Mouse (Mus musculus): ENCODE results near the gene 4930512M02Rik. TPM values are rescaled to one million over a fixed set of nuclear protein-coding genes. Genes with fewer than 3 reads are reported as not detected.

The 4930512M02Rik gene
- polyA plus RNA-seq, 1 experiment from 2014 or later = not detected

GRCm38 (mm10) chr11:11657634-11658033 is 30.0 kb upstream of the 4930512M02Rik start:
- ATAC-seq = no peak
- 89% methylated on average over 4 of the region's 4 CpGs for WGBS
- H3K4me1 ChIP-seq (replicated peaks; ENCODE audit: control insufficient read depth, insufficient read depth, low read length) = no peaks in the 10 kb centered on the region

GRCm38 (mm10) chr11:11656995-11657530 is 29.4 kb upstream of the 4930512M02Rik start:
- Histone ChIP-seq H3K4me3 (replicated peaks; ENCODE audit: low read length) (no peak overlapping the region), H3K4me2 (ENCODE audit: low read length) (no peak overlapping the region), H3K9me3 (ENCODE audit: control insufficient read depth, low read length) (no peaks in the 10 kb centered on the region), H3K4me1 (replicated peaks; ENCODE audit: control insufficient read depth, insufficient read depth, low read length) (no peaks in the 10 kb centered on the region), H3K27me3 (replicated peaks; ENCODE audit: control insufficient read depth, insufficient read depth, low read length) (no peaks in the 10 kb centered on the region), H3K36me3 (ENCODE audit: control insufficient read depth, insufficient read depth) (no peaks in the 10 kb centered on the region), H3K27ac (ENCODE audit: low read length) (no peak overlapping the region), H3K9ac (replicated peaks; ENCODE audit: low read depth, low read length) (no peak overlapping the region)
- WGBS = 74% methylated on average over 5 of the region's 5 CpGs
- ATAC-seq = no peak

More at GRCm38 (mm10) chr11:11657634-11658033, 30.0 kb upstream of the 4930512M02Rik start:
- H3K27me3 ChIP-seq (replicated peaks; ENCODE audit: control insufficient read depth, insufficient read depth, low read length) = no peaks in the 10 kb centered on the region
- no peak overlapping the region for H3K4me3 ChIP-seq (replicated peaks; ENCODE audit: low read length)
- H3K9ac ChIP-seq (replicated peaks; ENCODE audit: low read depth, low read length) = no peak overlapping the region
- no peaks in the 10 kb centered on the region for H3K9me3 ChIP-seq (ENCODE audit: control insufficient read depth, low read length)
- H3K4me2 ChIP-seq (ENCODE audit: low read length) = no peak overlapping the region
- no peak overlapping the region for H3K27ac ChIP-seq (ENCODE audit: low read length)
- H3K36me3 ChIP-seq (ENCODE audit: control insufficient read depth, insufficient read depth) = no peaks in the 10 kb centered on the region

GRCm38 (mm10) chr11:11656388-11656787 is 28.8 kb upstream of the 4930512M02Rik start:
- Histone ChIP-seq H3K4me1 (replicated peaks; ENCODE audit: control insufficient read depth, insufficient read depth, low read length) (no peaks in the 10 kb centered on the region), H3K9me3 (ENCODE audit: control insufficient read depth, low read length) (no peaks in the 10 kb centered on the region), H3K27me3 (replicated peaks; ENCODE audit: control insufficient read depth, insufficient read depth, low read length) (no peaks in the 10 kb centered on the region), H3K36me3 (ENCODE audit: control insufficient read depth, insufficient read depth) (no peaks in the 10 kb centered on the region), H3K4me3 (replicated peaks; ENCODE audit: low read length) (no peak overlapping the region), H3K4me2 (ENCODE audit: low read length) (no peak overlapping the region), H3K9ac (replicated peaks; ENCODE audit: low read depth, low read length) (no peak overlapping the region), H3K27ac (ENCODE audit: low read length) (no peak overlapping the region)
- no peak for ATAC-seq
- 83% methylated on average over 3 of the region's 3 CpGs for WGBS

GRCm38 (mm10) chr11:11644303-11644702 is 16.7 kb upstream of the 4930512M02Rik start:
- no peaks in the 10 kb centered on the region for H3K9me3 ChIP-seq (ENCODE audit: control insufficient read depth, low read length)
- H3K4me1 ChIP-seq (replicated peaks; ENCODE audit: control insufficient read depth, insufficient read depth, low read length) = no peaks in the 10 kb centered on the region
- H3K4me2 ChIP-seq (ENCODE audit: low read length) = no peak overlapping the region
- ATAC-seq = no peak
- H3K36me3 ChIP-seq (ENCODE audit: control insufficient read depth, insufficient read depth) = no peaks in the 10 kb centered on the region
- no peak overlapping the region for H3K4me3 ChIP-seq (replicated peaks; ENCODE audit: low read length)
- H3K9ac ChIP-seq (replicated peaks; ENCODE audit: low read depth, low read length) = no peak overlapping the region
- no peak overlapping the region for H3K27ac ChIP-seq (ENCODE audit: low read length)
- H3K27me3 ChIP-seq (replicated peaks; ENCODE audit: control insufficient read depth, insufficient read depth, low read length) = no peaks in the 10 kb centered on the region

GRCm38 (mm10) chr11:11624073-11624705 is 3.4 kb downstream of the 4930512M02Rik start:
- Histone ChIP-seq H3K4me2 (ENCODE audit: low read length) (no peak overlapping the region), H3K4me3 (replicated peaks; ENCODE audit: low read length) (no peak overlapping the region), H3K9me3 (ENCODE audit: control insufficient read depth, low read length) (no peaks in the 10 kb centered on the region), H3K27me3 (replicated peaks; ENCODE audit: control insufficient read depth, insufficient read depth, low read length) (no peaks in the 10 kb centered on the region), H3K36me3 (ENCODE audit: control insufficient read depth, insufficient read depth) (no peaks in the 10 kb centered on the region), H3K27ac (ENCODE audit: low read length) (no peak overlapping the region), H3K4me1 (replicated peaks; ENCODE audit: control insufficient read depth, insufficient read depth, low read length) (no peaks in the 10 kb centered on the region), H3K9ac (replicated peaks; ENCODE audit: low read depth, low read length) (no peak overlapping the region)
- no peak for ATAC-seq
- 76% methylated on average over 4 of the region's 4 CpGs for WGBS

- WGBS = 83% methylated on average over 2 of the region's 2 CpGs
Observed at GRCm38 (mm10) chr11:11609243-11609642, 18.4 kb downstream of the 4930512M02Rik start.

GRCm38 (mm10) chr11:11587327-11587726 is 40.3 kb downstream of the 4930512M02Rik start:
- ATAC-seq = no peak
- 81% methylated on average over 2 of the region's 2 CpGs for WGBS

More at GRCm38 (mm10) chr11:11609243-11609642, 18.4 kb downstream of the 4930512M02Rik start:
- Histone ChIP-seq H3K27me3 (replicated peaks; ENCODE audit: control insufficient read depth, insufficient read depth, low read length) (no peaks in the 10 kb centered on the region), H3K9ac (replicated peaks; ENCODE audit: low read depth, low read length) (no peak overlapping the region), H3K4me2 (ENCODE audit: low read length) (no peak overlapping the region), H3K4me3 (replicated peaks; ENCODE audit: low read length) (no peak overlapping the region), H3K4me1 (replicated peaks; ENCODE audit: control insufficient read depth, insufficient read depth, low read length) (no peaks in the 10 kb centered on the region), H3K27ac (ENCODE audit: low read length) (no peak overlapping the region), H3K9me3 (ENCODE audit: control insufficient read depth, low read length) (peaks cover 9% of the 10 kb centered on the region; the same call in 1 of the 2 replicates), H3K36me3 (ENCODE audit: control insufficient read depth, insufficient read depth) (no peaks in the 10 kb centered on the region)
- no peak for ATAC-seq

GRCm38 (mm10) chr11:11586423-11586822 is 41.2 kb downstream of the 4930512M02Rik start:
- no peak for ATAC-seq
- 97% methylated on average over 1 of the region's 1 CpGs for WGBS
- no peak overlapping the region for H3K4me2 ChIP-seq (ENCODE audit: low read length)
- no peak overlapping the region for H3K27ac ChIP-seq (ENCODE audit: low read length)
- no peaks in the 10 kb centered on the region for H3K9me3 ChIP-seq (ENCODE audit: control insufficient read depth, low read length)
- H3K36me3 ChIP-seq (ENCODE audit: control insufficient read depth, insufficient read depth) = no peaks in the 10 kb centered on the region
- H3K27me3 ChIP-seq (replicated peaks; ENCODE audit: control insufficient read depth, insufficient read depth, low read length) = no peaks in the 10 kb centered on the region
- H3K4me1 ChIP-seq (replicated peaks; ENCODE audit: control insufficient read depth, insufficient read depth, low read length) = no peaks in the 10 kb centered on the region
- H3K4me3 ChIP-seq (replicated peaks; ENCODE audit: low read length) = no peak overlapping the region
- no peak overlapping the region for H3K9ac ChIP-seq (replicated peaks; ENCODE audit: low read depth, low read length)

More at GRCm38 (mm10) chr11:11587327-11587726, 40.3 kb downstream of the 4930512M02Rik start:
- Histone ChIP-seq H3K4me2 (ENCODE audit: low read length) (no peak overlapping the region), H3K9me3 (ENCODE audit: control insufficient read depth, low read length) (no peaks in the 10 kb centered on the region), H3K4me1 (replicated peaks; ENCODE audit: control insufficient read depth, insufficient read depth, low read length) (no peaks in the 10 kb centered on the region), H3K27ac (ENCODE audit: low read length) (no peak overlapping the region), H3K4me3 (replicated peaks; ENCODE audit: low read length) (no peak overlapping the region), H3K9ac (replicated peaks; ENCODE audit: low read depth, low read length) (no peak overlapping the region), H3K27me3 (replicated peaks; ENCODE audit: control insufficient read depth, insufficient read depth, low read length) (no peaks in the 10 kb centered on the region), H3K36me3 (ENCODE audit: control insufficient read depth, insufficient read depth) (no peaks in the 10 kb centered on the region)

- Histone ChIP-seq H3K27ac (ENCODE audit: low read length) (no peak overlapping the region), H3K9me3 (ENCODE audit: control insufficient read depth, low read length) (no peaks in the 10 kb centered on the region), H3K36me3 (ENCODE audit: control insufficient read depth, insufficient read depth) (no peaks in the 10 kb centered on the region), H3K27me3 (replicated peaks; ENCODE audit: control insufficient read depth, insufficient read depth, low read length) (no peaks in the 10 kb centered on the region), H3K4me2 (ENCODE audit: low read length) (no peak overlapping the region), H3K4me3 (replicated peaks; ENCODE audit: low read length) (no peak overlapping the region), H3K9ac (replicated peaks; ENCODE audit: low read depth, low read length) (no peak overlapping the region), H3K4me1 (replicated peaks; ENCODE audit: control insufficient read depth, insufficient read depth, low read length) (no peaks in the 10 kb centered on the region)
- ATAC-seq = no peak
- 57% methylated on average over 6 of the region's 6 CpGs for WGBS
Observed at GRCm38 (mm10) chr11:11573691-11574090, 53.9 kb downstream of the 4930512M02Rik start.
